Comparison of ENCODE assay signal across 18 mouse cellular contexts in the genomic region with DNA sequence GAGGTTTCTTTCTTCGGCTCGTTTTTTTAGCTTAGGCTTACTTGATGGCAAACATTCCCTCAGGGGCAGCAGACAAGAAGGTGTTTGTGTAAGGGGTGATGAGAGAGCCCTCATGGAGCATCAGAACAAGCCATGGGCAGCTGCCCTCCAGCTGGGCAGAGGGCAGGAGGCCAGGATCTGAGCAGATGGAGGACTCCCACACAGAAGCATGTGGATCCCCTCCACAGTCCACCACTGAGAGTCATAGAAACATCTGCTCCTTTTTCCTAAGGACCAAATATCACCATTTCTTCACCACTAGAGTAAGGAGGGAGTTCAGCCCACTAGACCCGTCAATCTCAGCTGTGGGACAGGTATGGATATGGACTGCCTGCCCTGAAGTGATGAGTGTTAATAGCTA.
A peak's percentile ranks its signal among the peaks of the same experiment; 100 is the strongest.
DNase-seq lines count a peak whose midpoint lies in the region; ATAC-seq lines count a peak whose summit lies in the region.
"Had no signal": no experiment of that assay in that cellular context is flagged by ENCODE, and none has a peak within 500 bp of the region (broad histone marks: within the 10 kb centered on the region; RNA-seq: fewer than 3 reads in every experiment).

No protein-coding gene starts in this region.

- H3K27me3 ChIP-seq in hindbrain, embryonic 10.5 days (ENCODE audit: insufficient read depth, poor library complexity, severe bottlenecking), result no peaks in the 10 kb centered on the region
- no peaks in the 10 kb centered on the region for H3K27me3 ChIP-seq in hindbrain, embryonic 14.5 days (ENCODE audit: control insufficient read depth, insufficient read depth, low read length)
- H3K27me3 ChIP-seq: forebrain, embryonic 12.5 days; hindbrain, embryonic 15.5 days; midbrain, embryonic 12.5 days had no signal

- H3K9me3 ChIP-seq in hindbrain, embryonic 10.5 days, result no peaks in the 10 kb centered on the region
- no peaks in the 10 kb centered on the region for H3K9me3 ChIP-seq in hindbrain, embryonic 14.5 days (ENCODE audit: control insufficient read depth, low read length)
- H3K9me3 ChIP-seq: forebrain, embryonic 12.5 days; hindbrain, embryonic 15.5 days; midbrain, embryonic 12.5 days had no signal

- intact Hi-C loops in left cerebral cortex, postnatal 10 days (cut with DNase I), result loop anchor here (10.0 kb wide), 1 partner anchor 210 kb away; a partner anchor contains a TSS
- intact Hi-C loops in left cerebral cortex, postnatal 4 days (cut with DNase I), result no loop called here

- peak; percentile 10 for DNase-seq in hindbrain, embryonic 10.5 days (ENCODE audit: low spot score)
- DNase-seq in hindbrain, embryonic 14.5 days (ENCODE audit: low spot score), result no peak
- peak; percentile 25 to 57 for DNase-seq in left cerebral cortex, postnatal 10 days (ENCODE audit: extremely low spot score in 1 of 2, low spot score in 2 of 2)
- DNase-seq in left cerebral cortex, adult 11 months (ENCODE audit: low spot score), result no peak
- DNase-seq in left cerebral cortex, postnatal 4 days, result peak; percentile 79
- DNase-seq in right cerebral cortex, postnatal 14 days, result peak; percentile 21
- no peak for DNase-seq in thymus, postnatal 10 days (ENCODE audit: low spot score in 2 of 2)
- DNase-seq: adrenal gland, postnatal 25 days; cerebellum, adult 9-11 months; heart, adult 11 months; kidney, adult 18-20 months; liver; lung, adult 18-20 months; retina, postnatal 1 day; thymus, postnatal 25 days had no signal

- peaks cover 21% of the 10 kb centered on the region for H3K4me1 ChIP-seq in hindbrain, embryonic 10.5 days (replicated peaks)
- H3K4me1 ChIP-seq in hindbrain, embryonic 14.5 days (replicated peaks; ENCODE audit: control insufficient read depth, insufficient read depth, low read length), result no peaks in the 10 kb centered on the region
- H3K4me1 ChIP-seq: hindbrain, embryonic 15.5 days had no signal

- no peak overlapping the region for H3K4me3 ChIP-seq in hindbrain, embryonic 10.5 days
- no peak overlapping the region for H3K4me3 ChIP-seq in hindbrain, embryonic 14.5 days (replicated peaks; ENCODE audit: low read length)
- H3K4me3 ChIP-seq: forebrain, embryonic 12.5 days; hindbrain, embryonic 15.5 days; midbrain, embryonic 12.5 days had no signal

- H3K9ac ChIP-seq in hindbrain, embryonic 14.5 days, result no peak overlapping the region
- H3K9ac ChIP-seq: forebrain, embryonic 12.5 days; hindbrain, embryonic 15.5 days; midbrain, embryonic 12.5 days had no signal

- H3K36me3 ChIP-seq in hindbrain, embryonic 10.5 days, result no peaks in the 10 kb centered on the region
- no peaks in the 10 kb centered on the region for H3K36me3 ChIP-seq in hindbrain, embryonic 14.5 days (replicated peaks; ENCODE audit: control insufficient read depth, insufficient read depth)
- H3K36me3 ChIP-seq: forebrain, embryonic 12.5 days; hindbrain, embryonic 15.5 days; midbrain, embryonic 12.5 days had no signal

- WGBS in hindbrain, embryonic 10.5 days, result 66% methylated on average over 3 of the region's 3 CpGs
- 70% methylated on average over 3 of the region's 3 CpGs for WGBS in hindbrain, embryonic 14.5 days

- no peak for ATAC-seq in hindbrain, embryonic 14.5 days (ENCODE audit: low FRiP score)

- H3K4me2 ChIP-seq in hindbrain, embryonic 14.5 days (replicated peaks), result no peak overlapping the region
- H3K4me2 ChIP-seq: forebrain, embryonic 12.5 days; hindbrain, embryonic 15.5 days; midbrain, embryonic 12.5 days had no signal

- H3K27ac ChIP-seq in hindbrain, embryonic 10.5 days, result no peak overlapping the region
- H3K27ac ChIP-seq in hindbrain, embryonic 14.5 days, result no peak overlapping the region
- H3K27ac ChIP-seq: forebrain, embryonic 12.5 days; hindbrain, embryonic 15.5 days; midbrain, embryonic 12.5 days had no signal

Comparison
In these comparisons a context has a peak if more than half of its experiments do, and no peak if none do; other contexts are left out.
1. DNase-seq: peak in hindbrain, embryonic 10.5 days (single experiment), left cerebral cortex, postnatal 10 days (2 of 2), left cerebral cortex, postnatal 4 days (single experiment) and right cerebral cortex, postnatal 14 days (single experiment); none in hindbrain, embryonic 14.5 days (single experiment), left cerebral cortex, adult 11 months (single experiment) and thymus, postnatal 10 days (0 of 2).